Mouse (Mus musculus): ENCODE measurements around the gene Pdzk1.

Pdzk1 gene

DNA sequence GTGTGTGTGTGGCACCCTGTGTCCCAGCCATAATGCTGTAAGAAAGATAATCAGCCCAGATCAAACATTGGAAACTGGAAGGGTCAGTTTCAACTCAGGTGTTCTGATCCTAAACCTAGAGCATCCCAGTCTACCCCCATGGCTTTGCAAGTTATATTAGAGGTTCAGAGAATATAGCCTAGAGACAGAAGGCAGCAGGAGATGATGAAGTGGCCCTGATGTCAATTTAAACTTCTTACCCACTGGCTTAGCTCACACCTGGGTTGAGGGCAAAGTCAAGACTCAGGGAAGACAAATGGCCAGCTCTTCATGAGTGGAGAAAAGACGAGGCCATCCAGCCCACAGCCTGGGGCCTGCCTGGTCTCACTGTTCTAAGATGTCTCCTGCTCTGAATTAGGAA is at the start of gene Pdzk1, which contains the start of gene Cd160:
TSS of gene Pdzk1 (plus strand) at position 301 of the 400 bp plus-strand sequence.
TSS of gene Cd160 (minus strand) at position 368 of the 400 bp plus-strand sequence.
- DNase-seq (ENCODE audit: low spot score), result no peak

- DNase-seq (ENCODE audit: low spot score), result no peak
Measured at GRCm38 (mm10) chr3:96782236-96782635, 46.8 kb upstream of the Pdzk1 start.

GRCm38 (mm10) chr3:96787784-96788183 is 41.3 kb upstream of the Pdzk1 start:
- DNase-seq (ENCODE audit: low spot score), result no peak

DNA sequence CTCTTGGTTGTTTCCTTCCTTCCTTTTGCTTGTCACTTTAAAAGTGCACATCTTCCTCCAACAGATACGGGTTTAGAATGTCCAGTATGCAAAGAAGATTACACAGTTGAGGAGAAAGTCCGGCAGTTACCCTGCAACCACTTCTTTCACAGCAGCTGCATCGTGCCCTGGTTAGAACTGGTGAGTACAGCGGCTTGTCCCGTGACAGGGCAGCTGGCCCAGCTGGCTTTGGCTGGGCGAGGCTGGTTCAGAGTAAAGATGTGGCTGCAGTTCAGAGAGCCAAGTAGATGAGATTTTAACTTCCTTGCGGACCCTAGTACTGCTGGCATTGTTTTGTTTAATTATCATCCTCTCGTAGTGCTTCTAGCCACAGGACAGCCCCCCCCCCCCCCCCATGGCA is 40.6 kb upstream of the Pdzk1 start:
- DNase-seq (ENCODE audit: low spot score), result no peak

GRCm38 (mm10) chr3:96800254-96800653 is 28.8 kb upstream of the Pdzk1 start:
- DNase-seq (ENCODE audit: low spot score), result no peak

- DNase-seq (ENCODE audit: low spot score), result no peak
Measured at GRCm38 (mm10) chr3:96802214-96802613, 26.9 kb upstream of the Pdzk1 start.

DNA sequence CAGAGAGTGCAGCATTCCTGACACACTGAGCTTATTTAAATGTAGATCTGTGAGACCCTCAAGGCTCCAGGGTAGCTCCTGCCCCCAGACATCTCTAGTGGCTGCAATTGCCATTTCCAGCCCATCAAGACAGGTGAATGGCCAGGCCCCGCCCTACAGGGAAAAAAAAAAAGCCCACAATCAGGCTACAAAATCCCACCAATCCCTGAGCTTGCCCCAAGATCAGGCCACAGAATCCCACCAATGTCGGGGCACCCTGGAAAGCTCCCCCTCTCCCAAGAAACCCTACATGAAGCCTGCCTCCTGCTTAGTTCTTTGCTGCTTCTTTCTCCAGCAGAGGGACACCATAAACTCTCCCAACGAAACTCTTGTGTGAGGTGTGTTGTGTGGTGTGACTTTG is 20.9 kb upstream of the Pdzk1 start:
- DNase-seq (ENCODE audit: low spot score), result no peak

- DNase-seq (ENCODE audit: low spot score), result no peak
Measured at GRCm38 (mm10) chr3:96808651-96809050, 20.4 kb upstream of the Pdzk1 start.

DNA sequence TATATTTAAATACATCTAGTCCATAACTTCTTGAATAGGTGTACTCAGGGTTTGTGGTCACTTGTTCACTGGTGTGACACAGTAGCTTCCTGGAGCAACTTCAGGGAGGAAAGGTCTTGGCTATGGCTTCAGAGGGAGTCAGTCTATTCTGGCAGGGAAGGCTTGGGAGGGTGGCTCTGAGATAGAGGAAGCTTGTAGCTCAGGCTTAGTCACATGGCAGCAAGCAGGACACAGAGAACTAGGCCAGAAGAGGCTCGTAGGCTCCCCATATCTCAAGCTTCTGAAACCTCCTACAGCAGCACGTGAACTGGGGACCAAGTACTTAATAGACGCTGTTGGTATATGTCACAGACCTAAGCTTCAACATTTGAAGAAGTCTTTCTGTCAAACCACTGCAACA is 17.9 kb upstream of the Pdzk1 start:
- DNase-seq (ENCODE audit: low spot score), result no peak

DNA sequence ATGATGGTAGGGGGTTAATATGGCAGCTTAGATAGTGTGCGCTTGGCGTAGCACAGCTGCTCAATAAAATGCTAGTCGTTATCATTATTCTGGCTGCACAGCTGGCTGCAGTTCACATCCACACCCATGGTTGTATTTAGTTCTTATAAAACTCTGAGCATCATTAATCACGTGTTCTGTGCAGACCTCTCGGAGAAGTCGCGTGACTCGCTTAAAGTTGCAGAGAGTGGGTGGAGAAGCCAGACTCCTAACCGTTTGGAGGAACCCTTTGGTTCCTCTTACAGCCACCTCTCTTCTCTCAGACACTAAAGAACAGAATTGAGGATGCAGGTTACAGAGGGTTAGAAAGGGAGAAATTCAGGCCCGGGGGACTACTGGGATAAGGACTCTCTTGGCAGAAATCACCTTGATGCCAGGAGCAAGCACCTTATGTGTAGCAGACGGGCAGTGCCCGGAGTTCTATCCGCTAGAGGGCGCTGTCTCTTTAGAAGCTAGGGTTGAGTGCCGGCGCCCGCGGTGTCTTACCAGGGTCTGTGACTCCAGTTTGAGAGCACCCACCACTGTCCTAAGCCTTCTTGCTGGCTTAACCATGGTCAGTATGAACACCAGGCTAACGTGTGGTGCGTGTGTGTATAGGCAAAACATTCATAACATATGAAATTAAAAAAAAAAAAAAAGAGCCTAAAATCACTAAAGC is 16.5 kb upstream of the Pdzk1 start:
- DNase-seq (ENCODE audit: low spot score), result peak; percentile 84

- DNase-seq (ENCODE audit: low spot score), result peak; percentile 53
Measured at GRCm38 (mm10) chr3:96813106-96813505, 16.0 kb upstream of the Pdzk1 start.

GRCm38 (mm10) chr3:96813591-96814244 is 15.4 kb upstream of the Pdzk1 start:
- peak; percentile 33 for DNase-seq (ENCODE audit: low spot score)

DNA sequence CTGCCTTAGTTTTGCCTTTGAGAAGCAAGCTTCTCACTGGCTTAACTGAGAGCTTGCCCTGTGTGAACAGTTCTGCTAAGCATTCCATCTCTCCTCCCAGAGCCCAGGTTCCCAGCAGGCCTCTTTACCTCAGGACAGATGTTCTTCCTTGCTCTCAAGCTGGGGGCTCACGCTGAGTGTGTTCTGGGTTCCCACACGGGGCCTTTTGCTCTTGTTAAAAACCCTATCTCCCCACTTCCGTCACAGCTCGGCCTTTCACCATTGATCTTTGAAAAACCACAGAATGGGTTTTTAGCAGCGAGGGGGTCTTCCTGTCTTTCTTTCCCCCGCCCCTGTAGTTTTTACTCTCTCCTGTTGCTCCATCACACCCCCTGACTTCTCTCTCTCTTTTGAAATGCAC is 14.7 kb upstream of the Pdzk1 start:
- no peak for DNase-seq (ENCODE audit: low spot score)

GRCm38 (mm10) chr3:96820116-96820915 is 8.8 kb upstream of the Pdzk1 start:
- no peak for DNase-seq (ENCODE audit: low spot score)

DNA sequence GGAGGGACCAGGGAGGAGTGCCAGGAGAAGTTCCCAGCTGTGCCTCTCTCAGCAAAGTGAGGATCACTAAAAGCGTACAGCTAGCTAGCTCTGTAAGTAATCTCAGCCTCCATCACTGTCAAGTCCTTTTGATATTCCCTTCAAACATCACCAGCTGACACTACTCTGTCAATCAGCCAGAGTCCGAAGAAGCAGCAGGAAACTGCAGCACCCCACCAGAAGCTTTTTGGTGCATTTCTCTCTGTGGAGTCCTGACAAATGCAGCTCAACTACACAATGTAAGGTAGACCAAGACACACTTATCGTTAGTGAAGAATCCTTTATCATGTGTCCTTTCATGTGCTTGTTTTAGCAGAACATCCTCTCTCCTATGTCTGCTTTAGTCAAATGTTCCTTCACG is 7.5 kb upstream of the Pdzk1 start:
- DNase-seq (ENCODE audit: low spot score), result no peak

GRCm38 (mm10) chr3:96823701-96824100 is 5.4 kb upstream of the Pdzk1 start:
- DNase-seq (ENCODE audit: low spot score), result no peak

- no peak for DNase-seq (ENCODE audit: low spot score)
Measured at GRCm38 (mm10) chr3:96824614-96825013, 4.5 kb upstream of the Pdzk1 start.

- no peak for DNase-seq (ENCODE audit: low spot score)
Measured at GRCm38 (mm10) chr3:96825261-96825660, 3.8 kb upstream of the Pdzk1 start.

DNA sequence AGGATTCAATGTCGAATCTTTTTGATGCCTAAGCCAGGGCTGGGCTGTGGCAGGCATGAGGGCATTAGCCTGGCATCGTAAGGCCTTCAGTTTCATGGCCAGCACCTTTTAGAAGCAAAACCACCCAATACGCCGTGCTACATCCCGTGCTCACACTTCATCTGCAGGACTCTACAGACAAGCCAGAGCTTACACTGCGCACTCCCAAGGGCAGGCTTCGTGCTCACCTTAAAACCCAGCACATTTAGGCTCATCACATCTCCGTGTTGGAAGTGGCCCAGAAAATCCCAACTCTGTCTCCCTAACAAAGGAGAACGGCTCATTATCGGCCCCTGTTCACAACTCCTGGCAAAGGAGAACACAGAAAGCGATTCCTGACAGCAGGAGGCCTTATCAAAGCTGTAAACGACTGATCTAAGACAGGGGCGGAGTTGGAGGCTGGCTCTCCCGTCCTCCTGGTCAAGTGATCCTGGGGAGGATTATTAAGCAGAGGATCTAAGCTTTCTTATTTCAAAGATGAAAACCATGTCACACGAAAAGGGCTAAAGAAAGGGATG is 698 bp upstream of the Pdzk1 start:
- DNase-seq (ENCODE audit: low spot score), result no peak

- no peak for DNase-seq (ENCODE audit: low spot score)
Measured at GRCm38 (mm10) chr3:96829856-96830255, 772 bp downstream of the Pdzk1 start.

DNA sequence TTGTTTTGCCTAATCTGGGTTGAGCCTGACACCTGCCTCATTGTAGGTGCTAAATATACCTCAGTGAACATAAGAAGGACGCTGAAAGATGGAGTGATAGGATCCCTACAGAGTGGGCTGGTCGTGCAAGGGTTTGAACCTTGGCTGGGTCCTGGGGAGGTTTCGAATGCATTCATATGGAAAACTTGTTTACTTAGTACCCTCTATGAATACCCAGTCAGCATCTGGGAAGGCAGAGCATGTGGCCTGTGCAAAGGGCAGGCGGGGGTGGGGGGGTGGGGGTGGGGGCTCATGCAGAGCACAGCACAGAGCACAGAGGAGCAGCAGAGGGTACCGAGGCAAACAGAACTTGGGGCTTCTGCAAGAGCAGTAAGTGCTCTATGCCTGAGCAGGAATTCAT is 3.8 kb downstream of the Pdzk1 start:
- no peak for DNase-seq (ENCODE audit: low spot score)

DNA sequence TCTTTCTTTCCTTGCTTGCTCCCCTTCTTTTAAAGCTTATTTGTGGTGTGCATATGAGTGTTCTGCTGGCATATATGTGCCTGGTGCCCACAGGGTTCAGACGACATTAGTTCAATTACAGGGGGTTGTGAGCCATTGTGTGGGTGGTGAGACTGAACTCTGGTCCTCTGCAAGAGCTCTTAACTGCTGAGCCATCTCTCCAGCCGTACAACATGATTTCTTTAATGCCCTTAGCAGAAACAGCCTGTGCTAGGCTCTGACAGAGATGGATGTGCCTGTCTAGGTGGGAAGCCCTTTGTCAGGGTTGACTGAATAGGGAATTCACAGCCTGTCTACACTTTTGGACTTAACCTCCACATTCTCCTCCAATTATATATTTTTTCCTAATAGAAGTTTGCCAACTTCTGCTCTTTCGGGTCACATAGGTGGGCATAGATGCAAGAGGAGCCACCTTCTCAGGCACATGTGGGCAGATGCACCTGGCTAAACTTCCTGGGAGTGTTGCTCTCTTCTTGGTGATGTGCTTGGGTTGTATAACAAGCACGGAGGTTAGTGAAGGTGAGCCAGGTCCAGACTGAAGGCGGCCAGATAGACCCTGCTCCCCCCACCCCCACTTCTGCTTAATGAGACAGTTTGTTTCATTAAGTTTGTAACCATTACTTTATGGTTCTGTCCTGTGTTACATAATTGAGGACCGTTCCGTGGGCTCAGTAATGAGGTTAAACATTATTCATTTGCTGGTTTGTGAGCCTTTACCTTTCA is 5.7 kb downstream of the Pdzk1 start:
- DNase-seq (ENCODE audit: low spot score), result no peak
